Mouse (Mus musculus): ENCODE data around the gene Vmn1r15. TPM values are rescaled to one million over a fixed set of nuclear protein-coding genes. Genes with fewer than 3 reads are reported as not detected.

The Vmn1r15 gene
- polyA plus RNA-seq (2016; fragmentation: Nextera tagmentation; extraction: Ambion mirVana), result not detected in 2 replicates

GRCm38 (mm10) chr6:57257652-57258051, at the start of gene Vmn1r15:
Vmn1r15 (plus strand) TSS chr6:57257952.
- Histone ChIP-seq H3K27ac (no peak within 1 kb of the TSS), H3K9me3 (no peaks in the 10 kb centered on the region), H3K4me1 (no peaks in the 10 kb centered on the region), H3K36me3 (no peaks in the 10 kb centered on the region), H3K27me3 (ENCODE audit: insufficient read depth, poor library complexity, severe bottlenecking) (no peaks in the 10 kb centered on the region), H3K4me3 (no peak within 1 kb of the TSS)
- no peak for DNase-seq (ENCODE audit: low spot score)
- WGBS, result 68% methylated on average over 1 of the region's 1 CpGs

- Histone ChIP-seq H3K36me3 (no peaks in the 10 kb centered on the region), H3K4me3 (no peak within 1 kb of the TSS), H3K4me1 (no peaks in the 10 kb centered on the region), H3K27ac (no peak within 1 kb of the TSS), H3K27me3 (ENCODE audit: insufficient read depth, poor library complexity, severe bottlenecking) (no peaks in the 10 kb centered on the region), H3K9me3 (no peaks in the 10 kb centered on the region)
- no peak for DNase-seq (ENCODE audit: low spot score)
- 88% methylated on average over 3 of the region's 3 CpGs for WGBS
These were observed 26.4 kb upstream of the Vmn1r15 start, which contains the start of gene Vmn1r14 for GRCm38 (mm10) chr6:57231386-57231785. Vmn1r14 (plus strand) TSS chr6:57231686.

GRCm38 (mm10) chr6:57260990-57261389, 3.2 kb downstream of the Vmn1r15 start:
- WGBS, result 82% methylated on average over 2 of the region's 2 CpGs

GRCm38 (mm10) chr6:57271881-57272280, 14.1 kb downstream of the Vmn1r15 start:
- DNase-seq (ENCODE audit: low spot score), result no peak
- Histone ChIP-seq H3K4me1 (no peaks in the 10 kb centered on the region), H3K27me3 (ENCODE audit: insufficient read depth, poor library complexity, severe bottlenecking) (no peaks in the 10 kb centered on the region), H3K4me3 (no peak overlapping the region), H3K36me3 (no peaks in the 10 kb centered on the region), H3K27ac (no peak overlapping the region), H3K9me3 (no peaks in the 10 kb centered on the region)
- 73% methylated on average over 3 of the region's 3 CpGs for WGBS

More at GRCm38 (mm10) chr6:57260990-57261389, 3.2 kb downstream of the Vmn1r15 start:
- no peak for DNase-seq (ENCODE audit: low spot score)
- no peaks in the 10 kb centered on the region for H3K4me1 ChIP-seq
- no peaks in the 10 kb centered on the region for H3K9me3 ChIP-seq
- no peaks in the 10 kb centered on the region for H3K36me3 ChIP-seq
- no peak overlapping the region for H3K4me3 ChIP-seq
- no peak overlapping the region for H3K27ac ChIP-seq
- H3K27me3 ChIP-seq (ENCODE audit: insufficient read depth, poor library complexity, severe bottlenecking), result no peaks in the 10 kb centered on the region

GRCm38 (mm10) chr6:57272517-57272916, 14.8 kb downstream of the Vmn1r15 start:
- Histone ChIP-seq H3K36me3 (no peaks in the 10 kb centered on the region), H3K27me3 (ENCODE audit: insufficient read depth, poor library complexity, severe bottlenecking) (no peaks in the 10 kb centered on the region), H3K4me3 (no peak overlapping the region), H3K4me1 (no peaks in the 10 kb centered on the region), H3K27ac (no peak overlapping the region), H3K9me3 (no peaks in the 10 kb centered on the region)
- no peak for DNase-seq (ENCODE audit: low spot score)

- Histone ChIP-seq H3K9me3 (no peaks in the 10 kb centered on the region), H3K27ac (no peak overlapping the region), H3K4me1 (no peaks in the 10 kb centered on the region), H3K36me3 (no peaks in the 10 kb centered on the region), H3K27me3 (ENCODE audit: insufficient read depth, poor library complexity, severe bottlenecking) (no peaks in the 10 kb centered on the region), H3K4me3 (no peak overlapping the region)
- no peak for DNase-seq (ENCODE audit: low spot score)
These were observed 21.2 kb downstream of the Vmn1r15 start for GRCm38 (mm10) chr6:57278952-57279351.

Other genes with a start within 250 kb of the Vmn1r15 start
- not detected in 2 replicates for gene Vmn1r7, start 232.6 kb upstream of the Vmn1r15 start, polyA plus RNA-seq (2016; fragmentation: Nextera tagmentation; extraction: Ambion mirVana)
- gene Vmn1r8, start 225.7 kb upstream of the Vmn1r15 start, polyA plus RNA-seq (2016; fragmentation: Nextera tagmentation; extraction: Ambion mirVana), result not detected in 2 replicates
- not detected in 2 replicates for gene Vmn1r9, start 191.2 kb upstream of the Vmn1r15 start, polyA plus RNA-seq (2016; fragmentation: Nextera tagmentation; extraction: Ambion mirVana)
- not detected in 2 replicates for gene Vmn1r10, start 148.5 kb upstream of the Vmn1r15 start, polyA plus RNA-seq (2016; fragmentation: Nextera tagmentation; extraction: Ambion mirVana)
- not detected in 2 replicates for gene Vmn1r11, start 124.5 kb upstream of the Vmn1r15 start, polyA plus RNA-seq (2016; fragmentation: Nextera tagmentation; extraction: Ambion mirVana)
- not detected in 2 replicates for gene Vmn1r12, start 101.0 kb upstream of the Vmn1r15 start, polyA plus RNA-seq (2016; fragmentation: Nextera tagmentation; extraction: Ambion mirVana)
- gene Vmn1r13, start 54.7 kb upstream of the Vmn1r15 start, polyA plus RNA-seq (2016; fragmentation: Nextera tagmentation; extraction: Ambion mirVana), result not detected in 2 replicates
- not detected in 2 replicates for gene Vmn1r14, start 26.3 kb upstream of the Vmn1r15 start, polyA plus RNA-seq (2016; fragmentation: Nextera tagmentation; extraction: Ambion mirVana)
- not detected in 2 replicates for gene Vmn1r16, start 71.5 kb downstream of the Vmn1r15 start, polyA plus RNA-seq (2016; fragmentation: Nextera tagmentation; extraction: Ambion mirVana)
- not detected in 2 replicates for gene Vmn1r17, start 105.8 kb downstream of the Vmn1r15 start, polyA plus RNA-seq (2016; fragmentation: Nextera tagmentation; extraction: Ambion mirVana)
- not detected in 2 replicates for gene Vmn1r18, start 137.8 kb downstream of the Vmn1r15 start, polyA plus RNA-seq (2016; fragmentation: Nextera tagmentation; extraction: Ambion mirVana)
- gene Vmn1r19, start 145.8 kb downstream of the Vmn1r15 start, polyA plus RNA-seq (2016; fragmentation: Nextera tagmentation; extraction: Ambion mirVana), result not detected in 2 replicates
- not detected in 2 replicates for gene Vmn1r20, start 171.0 kb downstream of the Vmn1r15 start, polyA plus RNA-seq (2016; fragmentation: Nextera tagmentation; extraction: Ambion mirVana)